Mouse (Mus musculus): ENCODE measurements around the gene Mgat3.

Mgat3 gene

DNA sequence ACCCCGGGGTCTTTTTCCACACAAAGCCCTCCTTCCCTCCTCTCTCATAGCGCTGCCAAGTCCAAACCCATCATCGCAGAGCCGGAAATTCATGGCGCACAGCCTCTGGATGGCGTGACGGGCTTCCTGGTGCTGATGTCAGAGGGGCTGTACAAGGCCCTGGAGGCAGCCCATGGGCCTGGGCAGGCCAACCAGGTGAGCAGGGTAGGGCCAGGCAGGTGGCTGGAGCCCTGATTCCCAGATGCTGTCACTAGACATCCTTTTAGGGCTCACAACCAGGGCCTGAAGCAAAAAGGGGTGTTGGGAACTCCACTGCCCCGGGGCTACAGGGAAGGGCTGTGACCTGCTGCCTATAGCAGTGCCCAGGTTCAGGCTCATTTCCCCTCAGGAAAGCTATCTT is 17.8 kb upstream of the Mgat3 start:
- H3K27me3 ChIP-seq (ENCODE audit: insufficient read depth, low read length) = no peaks in the 10 kb centered on the region
- H3K4me1 ChIP-seq (replicated peaks; ENCODE audit: low read depth, low read length) = peaks cover 81% of the 10 kb centered on the region
- no peak for TF ChIP-seq NANOG (IDR thresholded peaks at IDR 0.05; ENCODE audit: borderline replicate concordance, low read length)
- TF ChIP-seq CTCF (conservative IDR thresholded peaks at IDR 0.05; ENCODE audit: low read length) = no peak
- no peak for TF ChIP-seq POU5F1 (IDR thresholded peaks at IDR 0.05; ENCODE audit: borderline replicate concordance, low read length)
- no peak overlapping the region for H3K4me3 ChIP-seq (replicated peaks; ENCODE audit: low read length)
- peaks cover 89% of the 10 kb centered on the region for H3K36me3 ChIP-seq (ENCODE audit: insufficient read depth, low read length)
- H3K9me3 ChIP-seq (ENCODE audit: low read length) = no peaks in the 10 kb centered on the region

DNA sequence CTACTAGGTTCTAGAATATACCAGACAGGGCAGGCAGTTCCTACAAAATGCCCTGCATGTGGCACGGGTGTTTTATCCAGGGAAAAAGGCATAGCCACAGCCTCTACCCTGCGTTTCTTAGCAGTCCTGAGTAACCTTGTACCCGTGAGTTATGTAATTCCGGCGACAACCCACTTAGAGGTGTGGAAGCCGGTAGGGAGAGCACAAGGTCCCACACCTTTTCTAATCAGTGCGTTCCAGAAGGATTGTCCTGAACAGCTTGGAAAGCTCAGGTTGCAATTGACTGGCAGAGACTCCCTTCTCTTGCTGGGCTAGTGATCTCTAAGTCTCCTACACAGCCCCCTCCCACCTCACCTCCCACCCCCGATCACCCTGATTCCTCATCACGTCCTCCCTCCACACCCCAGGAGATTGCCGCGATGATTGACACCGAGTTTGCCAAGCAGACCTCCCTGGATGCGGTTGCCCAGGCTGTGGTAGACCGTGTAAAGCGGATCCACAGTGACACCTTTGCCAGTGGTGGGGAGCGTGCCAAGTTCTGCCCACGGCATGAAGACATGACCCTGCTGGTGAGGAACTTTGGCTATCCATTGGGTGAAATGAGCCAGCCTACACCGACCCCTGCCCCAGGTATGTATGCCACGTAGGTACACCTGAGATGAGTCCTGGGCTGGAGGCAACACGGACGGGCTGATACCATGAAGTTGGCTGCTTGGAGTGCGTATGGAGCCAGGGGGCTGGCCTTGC is 16.2 kb upstream of the Mgat3 start:
- TF ChIP-seq POU5F1 (IDR thresholded peaks at IDR 0.05; ENCODE audit: borderline replicate concordance, low read length) (no peak), NANOG (IDR thresholded peaks at IDR 0.05; ENCODE audit: borderline replicate concordance, low read length) (no peak)
- peaks cover 92% of the 10 kb centered on the region for H3K36me3 ChIP-seq (ENCODE audit: insufficient read depth, low read length)
- H3K9me3 ChIP-seq (ENCODE audit: low read length) = no peaks in the 10 kb centered on the region
- peaks cover 92% of the 10 kb centered on the region for H3K4me1 ChIP-seq (replicated peaks; ENCODE audit: low read depth, low read length)
- H3K27me3 ChIP-seq (ENCODE audit: insufficient read depth, low read length) = no peaks in the 10 kb centered on the region
- no peak overlapping the region for H3K4me3 ChIP-seq (replicated peaks; ENCODE audit: low read length)

DNA sequence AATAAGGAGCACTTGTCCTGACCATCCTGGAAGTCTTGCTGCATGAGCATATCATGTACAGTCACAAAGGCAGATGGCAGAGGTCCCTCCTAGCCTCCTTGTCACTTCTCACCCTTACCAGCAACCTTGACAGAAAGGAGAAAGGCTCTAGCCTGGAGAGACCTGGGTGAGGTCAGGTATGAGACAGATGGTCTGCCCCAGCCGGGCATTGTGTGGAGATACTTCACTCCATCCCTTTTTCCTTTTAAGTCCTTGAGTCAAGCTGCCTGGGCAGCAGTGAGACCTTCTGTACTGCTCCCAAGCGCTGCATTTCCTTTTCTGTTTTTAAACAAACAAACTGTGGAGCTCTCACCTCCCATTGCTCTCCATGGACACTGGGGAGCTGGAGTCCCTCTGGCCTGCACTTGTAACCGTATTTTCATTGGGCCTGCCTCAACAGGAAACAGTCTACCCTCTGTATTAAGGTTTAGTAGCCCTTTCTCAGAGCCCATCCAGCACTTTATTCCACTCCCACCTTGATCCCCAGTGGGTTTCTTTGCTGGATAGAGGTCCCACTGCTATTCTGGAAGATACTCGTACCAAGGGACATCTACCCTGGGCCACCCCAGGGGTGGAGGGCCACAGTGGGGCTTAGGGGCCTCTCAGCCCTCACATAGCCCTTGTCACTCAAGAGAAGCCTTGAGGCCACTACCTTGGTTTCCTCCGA is 15.4 kb upstream of the Mgat3 start:
- Histone ChIP-seq H3K4me1 (replicated peaks; ENCODE audit: low read depth, low read length) (peaks cover 90% of the 10 kb centered on the region), H3K9me3 (ENCODE audit: low read length) (no peaks in the 10 kb centered on the region), H3K4me3 (replicated peaks; ENCODE audit: low read length) (peak overlapping the region; percentile 62; the same call in 1 of the 2 replicates), H3K36me3 (ENCODE audit: insufficient read depth, low read length) (peaks cover 92% of the 10 kb centered on the region), H3K27me3 (ENCODE audit: insufficient read depth, low read length) (no peaks in the 10 kb centered on the region)
- TF ChIP-seq CTCF (conservative IDR thresholded peaks at IDR 0.05; ENCODE audit: low read length) = no peak
- TF ChIP-seq POU5F1 (IDR thresholded peaks at IDR 0.05; ENCODE audit: borderline replicate concordance, low read length) = no peak
- no peak for TF ChIP-seq NANOG (IDR thresholded peaks at IDR 0.05; ENCODE audit: borderline replicate concordance, low read length)

DNA sequence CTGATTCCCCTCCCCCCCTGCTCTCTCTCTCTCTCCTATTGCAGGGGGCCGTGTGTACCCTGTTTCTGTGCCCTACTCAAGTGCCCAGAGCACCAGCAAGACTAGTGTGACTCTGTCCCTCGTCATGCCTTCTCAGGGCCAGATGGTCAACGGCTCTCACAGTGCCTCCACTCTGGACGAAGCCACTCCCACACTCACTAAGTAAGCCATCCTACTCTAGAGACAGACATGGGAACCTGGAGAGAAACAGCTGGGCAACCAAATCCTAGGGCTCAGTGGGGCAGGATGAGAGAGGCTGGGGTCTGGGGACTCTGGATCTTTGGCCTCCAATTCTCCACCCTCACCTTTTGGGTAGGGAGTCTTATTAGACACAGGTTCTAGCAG is 14.8 kb upstream of the Mgat3 start:
- TF ChIP-seq CTCF (conservative IDR thresholded peaks at IDR 0.05; ENCODE audit: low read length) (no peak), NANOG (IDR thresholded peaks at IDR 0.05; ENCODE audit: borderline replicate concordance, low read length) (no peak), POU5F1 (IDR thresholded peaks at IDR 0.05; ENCODE audit: borderline replicate concordance, low read length) (no peak)
- H3K36me3 ChIP-seq (ENCODE audit: insufficient read depth, low read length) = peaks cover 89% of the 10 kb centered on the region
- no peaks in the 10 kb centered on the region for H3K9me3 ChIP-seq (ENCODE audit: low read length)
- no peaks in the 10 kb centered on the region for H3K27me3 ChIP-seq (ENCODE audit: insufficient read depth, low read length)
- H3K4me3 ChIP-seq (replicated peaks; ENCODE audit: low read length) = peak overlapping the region; percentile 62; the same call in 1 of the 2 replicates
- peaks cover 90% of the 10 kb centered on the region for H3K4me1 ChIP-seq (replicated peaks; ENCODE audit: low read depth, low read length)

DNA sequence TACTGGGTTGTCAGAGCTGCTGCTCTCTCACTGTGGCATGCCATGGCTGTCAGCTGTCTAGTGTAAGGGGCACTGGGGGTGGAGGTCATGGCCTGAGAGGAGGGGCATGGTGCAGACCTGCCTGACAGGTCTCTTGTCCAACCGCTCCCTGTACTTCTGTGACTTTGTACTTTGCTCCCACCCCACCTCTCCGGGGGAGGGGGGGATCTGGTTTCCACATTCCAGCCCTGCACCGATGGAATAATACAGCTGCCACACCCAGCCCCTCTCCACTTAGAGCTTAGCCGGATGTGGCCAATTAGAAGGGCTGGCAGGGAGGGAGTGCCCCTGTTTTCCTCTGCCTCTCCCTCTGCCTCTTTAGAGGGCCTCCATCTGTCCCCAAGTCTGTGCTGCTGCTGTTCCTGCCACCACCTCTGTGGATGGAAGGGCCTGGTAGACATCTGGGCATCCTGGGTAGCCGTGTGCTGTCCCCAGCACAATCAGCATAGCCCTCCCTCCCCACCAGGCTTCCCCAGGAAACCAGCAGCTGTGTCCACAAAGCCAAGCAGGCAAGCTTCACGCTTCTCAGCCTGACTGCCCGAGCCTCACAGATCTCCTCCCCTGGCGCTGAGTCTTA is 14.1 kb upstream of the Mgat3 start:
- Histone ChIP-seq H3K36me3 (ENCODE audit: insufficient read depth, low read length) (peaks cover 82% of the 10 kb centered on the region), H3K4me3 (replicated peaks; ENCODE audit: low read length) (peak overlapping the region; percentile 62), H3K4me1 (replicated peaks; ENCODE audit: low read depth, low read length) (peaks cover 84% of the 10 kb centered on the region), H3K27me3 (ENCODE audit: insufficient read depth, low read length) (no peaks in the 10 kb centered on the region), H3K9me3 (ENCODE audit: low read length) (no peaks in the 10 kb centered on the region)
- no peak for TF ChIP-seq CTCF (conservative IDR thresholded peaks at IDR 0.05; ENCODE audit: low read length)
- TF ChIP-seq NANOG (IDR thresholded peaks at IDR 0.05; ENCODE audit: borderline replicate concordance, low read length) = no peak; the same call in 1 of the 2 replicates
- TF ChIP-seq POU5F1 (IDR thresholded peaks at IDR 0.05; ENCODE audit: borderline replicate concordance, low read length) = no peak

DNA sequence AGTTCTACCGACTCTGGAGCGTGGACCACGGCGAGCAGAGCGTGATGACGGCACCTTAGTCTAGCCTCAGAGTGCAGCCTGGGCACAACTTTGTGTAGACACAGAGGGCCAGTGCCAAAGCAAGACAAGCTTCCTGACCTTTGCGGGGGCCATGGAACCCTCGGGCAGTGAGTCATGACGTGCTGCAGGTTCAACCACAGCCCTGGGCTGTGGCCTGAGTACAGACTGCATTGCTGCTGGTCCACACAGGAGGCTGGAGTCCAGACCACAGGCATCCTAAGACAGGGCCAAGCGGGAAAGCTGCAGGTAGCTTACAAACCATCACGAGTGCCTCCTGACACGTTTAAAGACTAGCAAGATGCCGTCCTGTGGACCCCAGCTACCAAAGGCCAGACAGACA is 13.3 kb upstream of the Mgat3 start:
- no peak for TF ChIP-seq POU5F1 (IDR thresholded peaks at IDR 0.05; ENCODE audit: borderline replicate concordance, low read length)
- TF ChIP-seq CTCF (conservative IDR thresholded peaks at IDR 0.05; ENCODE audit: low read length) = no peak
- no peak for TF ChIP-seq NANOG (IDR thresholded peaks at IDR 0.05; ENCODE audit: borderline replicate concordance, low read length)
- H3K9me3 ChIP-seq (ENCODE audit: low read length) = no peaks in the 10 kb centered on the region
- peak overlapping the region; percentile 62 for H3K4me3 ChIP-seq (replicated peaks; ENCODE audit: low read length)

DNA sequence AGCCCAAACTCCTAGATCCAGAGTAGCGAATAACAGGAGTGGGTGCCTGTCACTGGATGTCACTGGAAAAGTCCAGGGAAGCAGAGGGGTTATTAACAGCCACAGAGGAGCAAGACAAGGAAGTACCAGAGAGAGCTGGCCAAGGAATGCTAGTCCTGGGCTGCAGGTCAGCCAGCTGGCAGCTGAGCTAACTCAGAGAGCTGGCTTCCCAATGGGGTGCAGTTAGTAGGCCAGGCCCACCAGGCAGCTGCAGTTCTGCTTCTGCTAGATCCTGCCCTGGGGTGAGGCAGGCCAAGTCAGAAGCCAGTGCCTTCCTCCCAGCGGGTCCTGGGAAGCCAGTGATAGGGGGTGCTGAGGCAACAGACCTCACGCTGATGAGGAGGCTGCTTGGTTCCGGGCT is 12.8 kb upstream of the Mgat3 start:
- peaks cover 88% of the 10 kb centered on the region for H3K4me1 ChIP-seq (replicated peaks; ENCODE audit: low read depth, low read length)
- no peaks in the 10 kb centered on the region for H3K9me3 ChIP-seq (ENCODE audit: low read length)
- TF ChIP-seq POU5F1 (IDR thresholded peaks at IDR 0.05; ENCODE audit: borderline replicate concordance, low read length) = no peak
- peaks cover 69% of the 10 kb centered on the region for H3K36me3 ChIP-seq (ENCODE audit: insufficient read depth, low read length)
- H3K4me3 ChIP-seq (replicated peaks; ENCODE audit: low read length) = peak overlapping the region; percentile 62
- H3K27me3 ChIP-seq (ENCODE audit: insufficient read depth, low read length) = no peaks in the 10 kb centered on the region

More for the DNA sequence above, 13.3 kb upstream of the Mgat3 start:
- Histone ChIP-seq H3K4me1 (replicated peaks; ENCODE audit: low read depth, low read length) (peaks cover 88% of the 10 kb centered on the region), H3K36me3 (ENCODE audit: insufficient read depth, low read length) (peaks cover 74% of the 10 kb centered on the region), H3K27me3 (ENCODE audit: insufficient read depth, low read length) (no peaks in the 10 kb centered on the region)

DNA sequence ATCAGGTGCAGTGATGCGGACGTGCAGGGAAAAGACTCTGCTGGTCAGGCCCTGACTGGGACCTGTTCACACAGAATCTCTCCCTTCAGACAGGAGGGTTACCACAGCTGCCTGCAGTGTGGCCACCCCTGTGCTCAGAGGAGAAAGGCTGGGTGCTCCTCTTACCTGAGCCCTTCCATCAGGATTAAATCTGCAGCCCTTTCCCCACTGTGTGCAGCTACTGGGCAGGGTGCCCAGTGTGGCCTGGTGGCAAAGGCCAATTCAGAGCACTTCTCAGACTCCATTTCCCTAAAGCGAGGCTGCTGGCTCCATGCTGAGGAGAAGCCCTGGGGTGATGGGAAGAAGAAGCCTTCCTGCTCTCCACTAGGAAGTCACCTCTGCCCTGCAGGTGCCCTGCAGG is 12.3 kb upstream of the Mgat3 start:
- Histone ChIP-seq H3K4me1 (replicated peaks; ENCODE audit: low read depth, low read length) (peaks cover 83% of the 10 kb centered on the region), H3K36me3 (ENCODE audit: insufficient read depth, low read length) (peaks cover 64% of the 10 kb centered on the region), H3K27me3 (ENCODE audit: insufficient read depth, low read length) (no peaks in the 10 kb centered on the region), H3K9me3 (ENCODE audit: low read length) (no peaks in the 10 kb centered on the region), H3K4me3 (replicated peaks; ENCODE audit: low read length) (0 out of 2 replicates have a peak overlapping the region, but pooled peaks have one; percentile 62)
- TF ChIP-seq POU5F1 (IDR thresholded peaks at IDR 0.05; ENCODE audit: borderline replicate concordance, low read length) = no peak
- TF ChIP-seq CTCF (conservative IDR thresholded peaks at IDR 0.05; ENCODE audit: low read length) = no peak
- no peak for TF ChIP-seq NANOG (IDR thresholded peaks at IDR 0.05; ENCODE audit: borderline replicate concordance, low read length)
